Mouse (Mus musculus) forebrain, embryonic 11.5 days (tissue): ENCODE measurements around the gene Fam136a. TPM values are rescaled to one million over a fixed set of nuclear protein-coding genes. Genes with fewer than 3 reads are reported as not detected.

Experiments
- ATAC-seq: fragments of 200-750 bp; cut with Nextera tagmentation; replicated peaks from 2 replicates; pipeline ENCODE4 v1.8.0; 2017; ENCODE audit warnings: moderate TSS enrichment; ENCODE audit not compliant: low FRiP score
- DNase-seq: peaks from one replicate; pipeline ENCODE4 v3.0.0-alpha.2; 2017; ENCODE audit warnings: low spot score
- H3K27ac ChIP-seq: fragments of 300-500 bp; sonication (generic); 2 replicates; pipeline ENCODE4 v1.5.1; 2014; ENCODE audit warnings: low read depth, low read length
- H3K27me3 ChIP-seq: fragments of 300-500 bp; sonication (generic); 2 replicates; pipeline ENCODE4 v1.6.1; 2014; ENCODE audit warnings: mild to moderate bottlenecking, low read length, mixed read lengths; ENCODE audit not compliant: control insufficient read depth, insufficient read depth
- H3K36me3 ChIP-seq: fragments of 300-500 bp; sonication (generic); 2 replicates; pipeline ENCODE4 v1.6.1; 2014; ENCODE audit warnings: mild to moderate bottlenecking, low read length, moderate library complexity, mixed read lengths; ENCODE audit not compliant: control insufficient read depth, insufficient read depth
- H3K4me1 ChIP-seq: fragments of 300-500 bp; sonication (generic); replicated peaks from 2 replicates; pipeline ENCODE4 v1.6.1; 2014; ENCODE audit warnings: low read length, mixed read lengths; ENCODE audit not compliant: control insufficient read depth, insufficient read depth
- H3K4me2 ChIP-seq: fragments of 300-500 bp; sonication (generic); 2 replicates; pipeline ENCODE4 v1.6.1; 2014; ENCODE audit warnings: low read depth, mild to moderate bottlenecking, low read length, moderate library complexity, mixed read lengths; ENCODE audit not compliant: severe bottlenecking
- H3K4me3 ChIP-seq: fragments of 300-500 bp; sonication (generic); 2 replicates; pipeline ENCODE4 v1.5.1; 2014; ENCODE audit warnings: low read depth, low read length
- H3K9ac ChIP-seq: fragments of 300-500 bp; sonication (generic); 2 replicates; pipeline ENCODE4 v1.6.1; 2014; ENCODE audit warnings: low read length
- H3K9me3 ChIP-seq: fragments of 300-500 bp; sonication (generic); 2 replicates; pipeline ENCODE4 v1.6.1; 2016; ENCODE audit warnings: low read length, mixed read lengths; ENCODE audit not compliant: control insufficient read depth
- WGBS: fragments of 180-500 bp; shearing (Covaris S2); extraction: QIAGEN DNeasy Blood & Tissue Kit; methylation state at CpG from one replicate; pipeline ENCODE4 v1.1.7; 2014; 5-methylcytosine and 5-hydroxymethylcytosine counted together
- polyA plus RNA-seq: library from polyadenylated mRNA; unstranded; fragments of >200 nt; fragmentation: Nextera tagmentation; extraction: Ambion mirVana; gene quantifications from 2 replicates; pipeline ENCODE4 v1.2.1, GENCODE M21; 2014

Fam136a gene
- polyA plus RNA-seq, 1 experiment from 2014 or later, result 164 TPM

DNA sequence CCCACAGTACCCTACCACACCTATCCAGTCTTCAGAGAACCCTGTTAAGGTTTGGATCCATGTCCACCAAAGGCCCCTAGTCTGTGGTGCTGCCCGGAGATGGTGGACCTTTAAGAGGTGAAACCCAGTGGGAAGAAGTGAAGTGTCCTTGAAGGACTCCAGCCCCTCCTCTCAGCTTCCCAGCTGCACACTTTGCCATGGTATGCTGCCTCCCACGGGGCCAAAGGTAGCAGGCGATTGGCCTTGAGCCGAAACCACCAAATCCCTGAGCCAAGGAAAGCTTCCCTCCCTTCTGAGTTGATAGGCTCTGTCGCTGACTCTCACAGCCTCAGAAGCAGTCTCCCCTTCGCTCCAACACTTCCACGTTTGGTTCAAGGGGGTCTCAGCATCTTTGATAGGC lies 4.8 kb upstream of the Fam136a start:
- H3K27me3 ChIP-seq, result no peaks in the 10 kb centered on the region
- H3K27ac ChIP-seq, result no peak overlapping the region
- no peaks in the 10 kb centered on the region for H3K4me1 ChIP-seq
- H3K9ac ChIP-seq, result no peak overlapping the region
- WGBS, result 65% methylated on average over 7 of the region's 7 CpGs
- H3K4me2 ChIP-seq, result no peak overlapping the region
- no peak for DNase-seq
- no peaks in the 10 kb centered on the region for H3K9me3 ChIP-seq
- no peak for ATAC-seq
- H3K36me3 ChIP-seq, result no peaks in the 10 kb centered on the region
- H3K4me3 ChIP-seq, result no peak overlapping the region

DNA sequence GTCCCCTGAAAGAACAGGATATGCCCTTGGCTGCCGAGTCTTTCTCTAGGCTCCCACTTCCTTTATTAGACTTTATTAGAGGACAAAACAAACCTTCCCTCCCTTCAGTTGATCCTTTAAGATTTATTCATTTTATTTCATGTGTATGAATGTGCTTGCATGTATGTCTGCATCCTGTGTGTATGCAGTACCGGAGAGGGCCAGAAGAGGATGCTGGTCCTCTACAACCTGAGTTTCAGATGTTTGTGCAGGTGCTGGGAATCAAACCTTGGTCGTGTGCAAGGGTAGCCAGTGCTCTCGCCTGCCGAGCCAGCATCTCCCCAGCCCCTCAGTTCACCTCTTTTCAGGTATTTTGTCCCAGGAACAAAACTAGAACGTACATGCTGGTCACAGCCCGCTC lies 4.1 kb upstream of the Fam136a start:
- no peaks in the 10 kb centered on the region; the same call in 1 of the 2 replicates for H3K4me1 ChIP-seq
- H3K9ac ChIP-seq, result no peak overlapping the region
- ATAC-seq (no peak), DNase-seq (no peak)
- WGBS, result 86% methylated on average over 7 of the region's 7 CpGs
- H3K9me3 ChIP-seq, result no peaks in the 10 kb centered on the region
- H3K36me3 ChIP-seq, result no peaks in the 10 kb centered on the region
- no peak overlapping the region for H3K27ac ChIP-seq
- no peak overlapping the region for H3K4me3 ChIP-seq
- H3K4me2 ChIP-seq, result no peak overlapping the region
- H3K27me3 ChIP-seq, result no peaks in the 10 kb centered on the region

DNA sequence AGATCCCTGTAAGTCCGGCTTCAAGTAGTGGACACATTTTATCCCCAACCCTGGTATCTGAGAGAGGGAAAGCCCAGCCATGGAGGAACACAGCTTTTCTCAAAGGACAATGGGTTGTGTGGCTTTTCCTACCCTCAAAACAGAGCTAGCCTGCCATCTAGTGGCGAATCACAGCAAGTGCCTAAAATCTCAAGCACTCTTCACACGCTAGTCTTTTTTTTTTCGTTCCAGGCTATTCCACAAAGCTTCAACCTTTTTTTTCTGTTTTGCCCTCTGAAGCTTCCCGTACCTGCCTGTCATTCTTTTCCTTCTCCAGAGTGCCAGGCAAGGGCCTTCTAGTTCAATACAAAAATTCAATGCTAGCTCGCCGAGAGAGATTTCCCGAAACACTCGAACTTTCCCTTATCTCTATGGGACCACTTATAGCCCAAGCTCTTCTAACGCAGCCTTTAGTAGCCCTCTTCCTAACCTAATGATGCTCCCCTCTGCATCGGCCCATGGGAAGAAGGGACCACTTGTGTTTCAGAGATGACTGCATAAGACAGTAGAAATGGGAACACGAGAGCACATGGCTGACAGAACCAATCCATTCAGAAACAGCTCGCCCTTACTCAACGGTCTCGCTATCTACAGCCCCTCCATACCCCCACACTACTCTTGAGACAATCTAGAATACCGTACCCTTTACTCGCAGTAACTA lies 854 bp upstream of the Fam136a start:
- Histone ChIP-seq H3K27ac (no peak overlapping the region), H3K4me1 (peaks cover 3% of the 10 kb centered on the region; the same call in 1 of the 2 replicates), H3K9me3 (no peaks in the 10 kb centered on the region), H3K9ac (peak overlapping the region; percentile 90), H3K4me2 (peak overlapping the region; percentile 90), H3K4me3 (peak overlapping the region; percentile 66), H3K27me3 (no peaks in the 10 kb centered on the region), H3K36me3 (no peaks in the 10 kb centered on the region)
- DNase-seq (peak; percentile 81), ATAC-seq (peak; percentile 47)
- 4% methylated on average over 17 of the region's 17 CpGs for WGBS

DNA sequence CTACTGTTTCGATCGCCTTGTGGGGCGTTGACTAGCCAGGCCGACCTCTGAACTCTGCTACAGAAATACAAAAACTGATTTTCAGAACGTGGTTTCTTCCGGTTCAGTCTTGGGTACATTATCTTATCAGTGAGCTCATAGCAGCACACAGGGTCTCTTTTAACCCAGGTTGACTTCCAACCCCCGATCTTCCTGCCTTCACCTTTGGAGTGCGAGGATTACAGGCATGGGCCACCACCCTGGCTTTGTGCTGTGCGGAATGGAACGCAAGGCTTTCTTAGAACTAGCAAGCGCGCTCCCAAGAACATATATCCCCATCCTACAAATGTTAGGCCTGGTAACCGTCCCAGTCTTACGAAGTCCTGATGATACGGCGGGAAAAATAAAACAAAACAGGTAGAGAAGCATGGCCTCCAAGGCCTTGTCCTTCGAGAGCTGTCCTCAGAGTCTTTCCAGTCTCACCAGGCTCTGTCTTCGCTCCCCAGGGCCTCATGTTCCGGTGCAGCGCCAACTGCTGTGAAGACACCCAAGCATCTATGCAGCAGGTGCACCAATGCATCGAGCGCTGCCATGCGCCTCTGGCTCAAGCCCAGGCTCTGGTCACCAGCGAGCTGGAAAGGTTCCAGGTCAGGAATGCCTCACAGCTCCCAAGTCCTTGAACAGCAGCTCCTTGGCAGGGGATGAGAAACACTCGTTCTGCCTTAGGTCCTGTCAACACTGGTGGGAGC lies 843 bp downstream of the Fam136a start:
- DNase-seq, result peak; percentile 59
- Histone ChIP-seq H3K9ac (peak overlapping the region; percentile 90), H3K27ac (no peak overlapping the region; the same call in 1 of the 2 replicates), H3K9me3 (no peaks in the 10 kb centered on the region), H3K36me3 (no peaks in the 10 kb centered on the region), H3K27me3 (no peaks in the 10 kb centered on the region), H3K4me1 (peaks cover 6% of the 10 kb centered on the region), H3K4me2 (peak overlapping the region; percentile 90), H3K4me3 (peak overlapping the region; percentile 66)
- WGBS, result 49% methylated on average over 25 of the region's 25 CpGs
- ATAC-seq, result 0 out of 2 replicates have a peak, but pooled peaks have one; percentile 11

DNA sequence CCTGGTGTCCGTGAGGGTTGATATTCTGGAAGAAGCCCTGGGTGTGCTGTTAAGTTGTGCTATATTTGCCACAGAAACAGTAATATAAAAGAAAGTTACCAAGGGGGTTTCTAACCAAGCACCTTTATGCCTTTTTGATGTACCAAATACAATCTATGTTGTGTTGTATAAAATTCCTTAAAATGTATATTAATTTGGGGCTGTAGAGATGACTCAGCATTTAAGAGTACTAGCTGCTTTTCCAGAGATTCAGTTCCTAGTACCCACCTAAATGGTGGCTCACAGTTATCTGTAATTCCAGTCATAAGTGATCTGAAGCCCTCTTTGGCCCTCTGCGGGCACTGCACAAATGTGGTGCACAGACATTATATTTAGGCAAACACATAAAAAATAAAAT lies 1.4 kb downstream of the Fam136a start:
- Histone ChIP-seq H3K27me3 (no peaks in the 10 kb centered on the region), H3K36me3 (no peaks in the 10 kb centered on the region), H3K4me2 (peak overlapping the region; percentile 90), H3K9ac (peak overlapping the region; percentile 90), H3K4me3 (peak overlapping the region; percentile 66; the same call in 1 of the 2 replicates), H3K4me1 (peaks cover 6% of the 10 kb centered on the region), H3K27ac (no peak overlapping the region), H3K9me3 (no peaks in the 10 kb centered on the region)
- WGBS, result 71% methylated on average over 2 of the region's 2 CpGs
- ATAC-seq, result no peak
- no peak for DNase-seq

DNA sequence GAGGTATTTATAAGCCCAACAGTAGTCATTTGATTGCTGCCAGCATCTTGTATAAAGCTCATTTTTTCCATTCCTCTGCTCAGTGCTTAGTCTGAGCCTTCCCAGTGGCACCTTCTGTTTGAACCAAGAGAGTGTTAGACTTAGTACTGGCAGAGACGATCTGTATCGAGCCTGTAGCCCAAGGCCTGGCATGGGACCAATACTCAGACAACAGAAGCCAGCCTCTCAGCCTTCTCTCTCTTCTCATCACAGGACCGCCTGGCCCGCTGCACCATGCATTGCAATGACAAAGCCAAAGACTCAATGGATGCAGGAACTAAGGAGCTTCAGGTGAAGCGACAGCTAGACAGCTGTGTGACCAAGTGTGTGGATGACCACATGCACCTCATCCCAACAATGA lies 3.0 kb downstream of the Fam136a start:
- H3K4me1 ChIP-seq, result peaks cover 12% of the 10 kb centered on the region
- 92% methylated on average over 5 of the region's 5 CpGs for WGBS

DNA sequence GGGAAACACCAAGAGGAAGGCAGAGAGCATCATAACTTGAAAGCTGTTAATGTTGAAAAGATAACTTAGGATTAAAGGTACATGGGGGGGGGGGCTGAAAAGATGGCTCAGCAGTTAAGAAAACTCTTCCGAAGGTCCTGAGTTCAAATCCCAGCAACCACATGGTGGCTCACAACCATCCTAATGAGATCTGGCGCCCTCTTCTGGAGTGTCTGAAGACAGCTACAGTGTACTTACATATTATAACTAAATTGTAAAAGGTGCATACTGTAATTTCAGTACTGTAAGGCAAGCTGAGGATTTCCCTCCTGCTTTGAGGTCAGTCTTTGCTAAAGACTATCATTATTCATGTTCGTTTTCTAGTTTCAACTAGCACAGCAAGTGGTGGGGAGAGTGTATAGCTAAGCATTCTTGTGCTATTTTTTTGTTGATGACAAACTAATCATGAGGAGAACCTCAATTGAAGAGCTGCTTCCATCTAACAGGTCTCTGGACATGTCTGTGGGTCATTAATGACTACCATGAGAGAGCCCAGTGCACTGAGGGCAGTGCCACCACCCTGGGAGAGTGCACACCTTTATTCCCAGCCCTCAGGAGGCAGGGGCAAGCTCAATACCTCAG lies 4.8 kb downstream of the Fam136a start:
- Histone ChIP-seq H3K9ac (peak overlapping the region; percentile 92), H3K27me3 (no peaks in the 10 kb centered on the region), H3K4me2 (peak overlapping the region; percentile 84; the same call in 1 of the 2 replicates), H3K4me1 (peaks cover 12% of the 10 kb centered on the region), H3K9me3 (no peaks in the 10 kb centered on the region), H3K27ac (peak overlapping the region; percentile 83; the same call in 1 of the 2 replicates), H3K36me3 (no peaks in the 10 kb centered on the region), H3K4me3 (no peak overlapping the region)
- DNase-seq, result no peak
- WGBS, result 60% methylated on average over 3 of the region's 3 CpGs
- ATAC-seq, result no peak

More for the DNA sequence above, 3.0 kb downstream of the Fam136a start:
- Histone ChIP-seq H3K9ac (no peak overlapping the region), H3K27me3 (no peaks in the 10 kb centered on the region), H3K36me3 (no peaks in the 10 kb centered on the region), H3K4me2 (no peak overlapping the region), H3K9me3 (no peaks in the 10 kb centered on the region), H3K27ac (no peak overlapping the region), H3K4me3 (no peak overlapping the region)
- DNase-seq (no peak), ATAC-seq (no peak)

DNA sequence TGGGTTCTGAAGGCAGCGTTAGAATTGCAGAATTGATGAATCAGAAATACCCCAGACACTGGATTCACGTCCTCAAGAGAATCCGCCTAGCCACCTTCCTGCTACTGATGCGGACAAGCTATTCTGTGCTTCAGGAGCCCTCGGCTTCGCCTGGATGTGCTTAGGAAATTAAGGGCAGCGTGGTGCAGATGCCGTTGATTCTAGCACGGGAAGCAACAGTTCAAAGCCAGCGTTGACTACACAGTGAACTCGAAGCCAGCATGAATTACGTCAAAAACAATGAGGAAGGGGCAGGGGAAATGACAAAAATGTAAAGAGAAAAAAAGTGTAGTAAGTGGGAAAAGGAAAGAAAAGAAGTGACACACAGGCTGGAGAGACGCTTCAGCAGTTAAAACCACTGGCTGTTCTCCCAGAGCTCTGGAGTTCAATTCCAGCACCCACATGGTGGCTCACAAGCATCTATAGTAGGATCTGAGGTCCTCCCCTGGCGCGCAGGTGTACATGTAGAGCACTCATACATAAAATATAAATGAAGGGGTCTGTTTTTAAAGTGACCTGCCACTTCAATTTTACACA lies 5.4 kb downstream of the Fam136a start, which contains the start of gene Snrpg:
Snrpg (plus strand) TSS at position 541 of the 576 bp plus-strand sequence.
- Histone ChIP-seq H3K27ac (peak within 1 kb of the TSS; percentile 85), H3K36me3 (no peaks in the 10 kb centered on the region), H3K4me1 (peaks cover 12% of the 10 kb centered on the region), H3K9ac (peak within 1 kb of the TSS; percentile 92), H3K4me3 (peak within 1 kb of the TSS; percentile 88), H3K27me3 (no peaks in the 10 kb centered on the region), H3K4me2 (peak within 1 kb of the TSS; percentile 84), H3K9me3 (no peaks in the 10 kb centered on the region)
- ATAC-seq, result 0 out of 2 replicates have a peak, but pooled peaks have one; percentile 1
- 15% methylated on average over 15 of the region's 15 CpGs for WGBS
- DNase-seq, result no peak
